Mouse (Mus musculus): ENCODE measurements around the gene Ikzf1. TPM values are rescaled to one million over a fixed set of nuclear protein-coding genes. Genes with fewer than 3 reads are reported as not detected.

Gene Ikzf1
- polyA plus RNA-seq, 1 experiment from 2014 or later, result 33.7 TPM

- no peaks in the 10 kb centered on the region for H3K27me3 ChIP-seq
- 88% methylated on average over 3 of the region's 3 CpGs for WGBS (ENCODE audit: insufficient replicate concordance)
- peak overlapping the region; percentile 52 for H3K27ac ChIP-seq (replicated peaks)
- no peak overlapping the region for H3K4me3 ChIP-seq (replicated peaks)
- no peak for ATAC-seq (ENCODE audit: insufficient read depth)
- H3K9me3 ChIP-seq (replicated peaks), result no peaks in the 10 kb centered on the region
- H3K36me3 ChIP-seq (replicated peaks), result peaks cover 44% of the 10 kb centered on the region
- no peak overlapping the region for H3K4me2 ChIP-seq
- no peak overlapping the region for H3K9ac ChIP-seq
- H3K4me1 ChIP-seq (replicated peaks), result peaks cover 74% of the 10 kb centered on the region
These were observed 54.3 kb downstream of the Ikzf1 start for GRCm38 (mm10) chr11:11739054-11739453.

DNA sequence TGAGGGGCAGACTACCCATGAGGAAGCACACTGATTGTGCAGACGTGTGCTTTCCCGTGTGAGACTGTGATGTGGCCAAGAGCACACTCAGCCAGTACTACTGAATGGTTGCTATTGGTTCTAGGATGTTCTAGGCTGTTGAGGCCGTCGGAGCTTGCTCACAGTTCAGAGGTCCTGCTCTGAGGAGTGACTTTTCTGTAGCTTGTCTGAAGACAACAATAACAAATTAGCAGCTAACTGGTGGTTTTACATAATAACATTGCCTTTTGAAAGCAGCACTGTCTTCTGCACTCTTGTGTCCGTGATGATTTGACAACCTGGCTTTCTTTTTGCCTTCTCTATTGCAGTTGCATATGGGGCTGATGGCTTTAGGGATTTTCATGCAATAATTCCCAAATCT is 55.8 kb downstream of the Ikzf1 start:
- 70% methylated on average over 5 of the region's 5 CpGs for WGBS (ENCODE audit: insufficient replicate concordance)
- Histone ChIP-seq H3K27ac (replicated peaks) (peak overlapping the region; percentile 77), H3K36me3 (replicated peaks) (peaks cover 54% of the 10 kb centered on the region), H3K4me1 (replicated peaks) (peaks cover 59% of the 10 kb centered on the region), H3K9me3 (replicated peaks) (no peaks in the 10 kb centered on the region), H3K27me3 (no peaks in the 10 kb centered on the region), H3K9ac (no peak overlapping the region), H3K4me3 (replicated peaks) (no peak overlapping the region), H3K4me2 (no peak overlapping the region)
- ATAC-seq (ENCODE audit: insufficient read depth), result no peak

GRCm38 (mm10) chr11:11741574-11741973 is 56.8 kb downstream of the Ikzf1 start:
- Histone ChIP-seq H3K9ac (no peak overlapping the region), H3K4me2 (no peak overlapping the region), H3K27ac (replicated peaks) (peak overlapping the region; percentile 83), H3K4me3 (replicated peaks) (no peak overlapping the region), H3K36me3 (replicated peaks) (peaks cover 54% of the 10 kb centered on the region), H3K4me1 (replicated peaks) (peaks cover 49% of the 10 kb centered on the region), H3K9me3 (replicated peaks) (no peaks in the 10 kb centered on the region), H3K27me3 (no peaks in the 10 kb centered on the region)
- ATAC-seq (ENCODE audit: insufficient read depth), result no peak
- WGBS (ENCODE audit: insufficient replicate concordance), result 79% methylated on average over 5 of the region's 5 CpGs

DNA sequence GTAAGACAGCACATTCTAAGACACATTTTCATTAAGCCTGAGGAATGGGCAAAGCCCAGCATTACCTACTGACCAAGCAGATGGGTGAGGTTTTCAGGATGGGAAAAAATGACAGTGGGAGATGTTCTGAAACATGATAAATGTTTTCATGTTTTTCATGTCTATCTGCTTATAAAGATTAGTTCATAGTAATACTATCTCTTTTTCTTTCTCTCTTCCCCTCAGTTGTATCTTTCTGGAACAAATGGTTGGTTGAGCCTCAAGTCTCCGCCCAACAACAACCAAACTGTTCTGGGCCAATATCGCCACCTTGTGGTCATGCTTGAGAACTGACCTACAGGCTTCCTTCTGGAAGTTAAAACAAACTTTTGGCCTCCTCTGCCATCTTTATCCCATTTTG is 57.8 kb downstream of the Ikzf1 start:
- Histone ChIP-seq H3K9me3 (replicated peaks) (no peaks in the 10 kb centered on the region), H3K4me2 (peak overlapping the region; percentile 21; the same call in 1 of the 2 replicates), H3K36me3 (replicated peaks) (peaks cover 57% of the 10 kb centered on the region), H3K9ac (no peak overlapping the region), H3K4me1 (replicated peaks) (peaks cover 40% of the 10 kb centered on the region), H3K27me3 (no peaks in the 10 kb centered on the region), H3K27ac (replicated peaks) (peak overlapping the region; percentile 83), H3K4me3 (replicated peaks) (no peak overlapping the region)
- 6% methylated on average over 2 of the region's 2 CpGs for WGBS (ENCODE audit: insufficient replicate concordance)
- ATAC-seq (ENCODE audit: insufficient read depth), result peak; percentile 76

DNA sequence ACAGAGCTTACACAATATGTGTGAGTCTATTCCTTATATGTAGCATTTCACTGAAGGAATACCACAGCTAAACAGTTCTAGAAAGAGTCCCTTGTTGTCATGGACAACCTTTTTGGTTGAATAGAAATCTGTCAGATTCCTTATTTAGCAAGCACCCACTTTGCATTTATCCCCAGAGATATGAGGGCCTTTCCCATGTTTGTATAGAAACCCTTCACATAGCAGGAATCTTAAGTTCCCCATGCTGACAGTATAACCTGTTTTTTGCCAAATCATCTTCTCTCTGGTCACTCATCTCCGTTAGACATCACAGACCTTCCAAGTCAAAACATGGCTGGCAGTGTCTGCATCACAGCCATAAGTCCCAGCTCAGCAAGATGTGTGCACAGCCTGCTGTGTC is 59.4 kb downstream of the Ikzf1 start:
- no peak overlapping the region for H3K27ac ChIP-seq (replicated peaks)
- H3K36me3 ChIP-seq (replicated peaks), result peaks cover 65% of the 10 kb centered on the region
- WGBS (ENCODE audit: insufficient replicate concordance), result 62% methylated on average over 1 of the region's 1 CpGs
- no peaks in the 10 kb centered on the region for H3K9me3 ChIP-seq (replicated peaks)
- no peak overlapping the region for H3K4me3 ChIP-seq (replicated peaks)
- H3K27me3 ChIP-seq, result no peaks in the 10 kb centered on the region
- H3K9ac ChIP-seq, result no peak overlapping the region
- no peak overlapping the region for H3K4me2 ChIP-seq
- ATAC-seq (ENCODE audit: insufficient read depth), result no peak
- peaks cover 30% of the 10 kb centered on the region for H3K4me1 ChIP-seq (replicated peaks)

- Histone ChIP-seq H3K27me3 (no peaks in the 10 kb centered on the region), H3K9me3 (replicated peaks) (no peaks in the 10 kb centered on the region), H3K4me3 (replicated peaks) (no peak overlapping the region), H3K9ac (no peak overlapping the region), H3K36me3 (replicated peaks) (peaks cover 98% of the 10 kb centered on the region), H3K27ac (replicated peaks) (no peak overlapping the region), H3K4me1 (replicated peaks) (no peaks in the 10 kb centered on the region), H3K4me2 (no peak overlapping the region)
- 83% methylated on average over 5 of the region's 5 CpGs for WGBS (ENCODE audit: insufficient replicate concordance)
- no peak for ATAC-seq (ENCODE audit: insufficient read depth)
These were observed 66.3 kb downstream of the Ikzf1 start for GRCm38 (mm10) chr11:11751091-11751490.

- no peak for ATAC-seq (ENCODE audit: insufficient read depth)
These were observed 68.1 kb downstream of the Ikzf1 start for GRCm38 (mm10) chr11:11752859-11753258.

GRCm38 (mm10) chr11:11758121-11758520 is 73.3 kb downstream of the Ikzf1 start:
- ATAC-seq (ENCODE audit: insufficient read depth), result no peak
- no peak overlapping the region for H3K4me2 ChIP-seq
- H3K27me3 ChIP-seq, result no peaks in the 10 kb centered on the region
- no peak overlapping the region for H3K9ac ChIP-seq
- H3K4me3 ChIP-seq (replicated peaks), result no peak overlapping the region
- H3K27ac ChIP-seq (replicated peaks), result no peak overlapping the region
- H3K4me1 ChIP-seq (replicated peaks), result no peaks in the 10 kb centered on the region
- WGBS (ENCODE audit: insufficient replicate concordance), result 84% methylated on average over 6 of the region's 6 CpGs
- H3K36me3 ChIP-seq (replicated peaks), result peaks cover 78% of the 10 kb centered on the region
- H3K9me3 ChIP-seq (replicated peaks), result no peaks in the 10 kb centered on the region

More at GRCm38 (mm10) chr11:11752859-11753258, 68.1 kb downstream of the Ikzf1 start:
- Histone ChIP-seq H3K9ac (no peak overlapping the region), H3K9me3 (replicated peaks) (no peaks in the 10 kb centered on the region), H3K4me2 (no peak overlapping the region), H3K4me3 (replicated peaks) (no peak overlapping the region), H3K27ac (replicated peaks) (no peak overlapping the region), H3K27me3 (no peaks in the 10 kb centered on the region), H3K4me1 (replicated peaks) (no peaks in the 10 kb centered on the region), H3K36me3 (replicated peaks) (peaks cover 86% of the 10 kb centered on the region)
- 78% methylated on average over 5 of the region's 5 CpGs for whole genome bisulfite sequencing (ENCODE audit: insufficient replicate concordance)

DNA sequence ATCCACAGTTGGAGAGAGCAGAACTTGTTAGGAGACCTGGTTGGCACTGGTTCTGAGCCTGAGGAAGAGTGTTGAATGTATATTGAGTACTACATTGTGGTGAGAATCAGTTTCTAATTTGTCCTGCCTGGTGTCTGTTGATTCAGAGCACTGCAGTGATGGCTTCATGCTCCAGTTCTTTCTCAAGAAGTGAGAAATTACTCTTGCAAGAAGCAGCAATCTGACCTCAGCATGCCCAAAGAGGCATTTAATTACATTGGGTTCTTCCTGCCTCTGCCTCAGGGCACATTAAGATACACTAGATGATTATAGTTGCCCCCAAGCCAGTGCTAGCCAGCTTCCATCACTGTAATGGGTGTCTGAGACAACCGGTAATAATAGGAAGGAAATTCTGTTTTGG is 74.1 kb downstream of the Ikzf1 start:
- H3K4me1 ChIP-seq (replicated peaks), result no peaks in the 10 kb centered on the region
- no peak for ATAC-seq (ENCODE audit: insufficient read depth)
- no peak overlapping the region for H3K4me3 ChIP-seq (replicated peaks)
- WGBS (ENCODE audit: insufficient replicate concordance), result 94% methylated on average over 1 of the region's 1 CpGs
- no peak overlapping the region for H3K27ac ChIP-seq (replicated peaks)
- H3K4me2 ChIP-seq, result no peak overlapping the region
- peaks cover 77% of the 10 kb centered on the region for H3K36me3 ChIP-seq (replicated peaks)
- H3K9ac ChIP-seq, result no peak overlapping the region
- H3K9me3 ChIP-seq (replicated peaks), result no peaks in the 10 kb centered on the region
- no peaks in the 10 kb centered on the region for H3K27me3 ChIP-seq

DNA sequence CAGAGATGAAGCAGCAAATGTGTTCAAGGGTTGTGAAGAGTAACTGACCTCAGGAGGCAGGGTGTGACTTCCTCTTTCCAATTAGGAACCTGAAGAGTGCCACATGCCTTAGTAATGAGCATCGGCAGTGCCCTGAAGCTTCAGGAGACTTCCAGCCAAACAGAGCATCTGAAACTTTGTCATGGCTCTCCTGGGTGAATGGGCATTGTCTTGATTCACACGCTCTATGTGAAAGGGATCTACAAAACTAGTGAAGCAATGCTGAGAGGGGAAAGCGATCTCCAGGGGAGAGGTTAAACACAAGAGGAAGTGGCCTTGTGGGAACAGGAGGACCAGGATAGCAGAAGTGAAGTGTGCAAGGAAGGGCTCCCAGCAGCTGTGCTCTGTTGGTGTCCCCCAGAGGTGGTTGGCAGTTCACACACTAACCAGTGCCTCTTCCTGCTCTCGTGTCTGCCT is 78.4 kb downstream of the Ikzf1 start:
- no peak overlapping the region for H3K4me2 ChIP-seq
- peaks cover 74% of the 10 kb centered on the region for H3K36me3 ChIP-seq (replicated peaks)
- no peak overlapping the region for H3K4me3 ChIP-seq (replicated peaks)
- H3K9me3 ChIP-seq (replicated peaks), result no peaks in the 10 kb centered on the region
- H3K27ac ChIP-seq (replicated peaks), result no peak overlapping the region
- H3K4me1 ChIP-seq (replicated peaks), result no peaks in the 10 kb centered on the region
- no peaks in the 10 kb centered on the region for H3K27me3 ChIP-seq
- ATAC-seq (ENCODE audit: insufficient read depth), result no peak; the same call in 1 of the 2 replicates
- no peak overlapping the region for H3K9ac ChIP-seq
- WGBS (ENCODE audit: insufficient replicate concordance), result 45% methylated on average over 4 of the region's 4 CpGs

DNA sequence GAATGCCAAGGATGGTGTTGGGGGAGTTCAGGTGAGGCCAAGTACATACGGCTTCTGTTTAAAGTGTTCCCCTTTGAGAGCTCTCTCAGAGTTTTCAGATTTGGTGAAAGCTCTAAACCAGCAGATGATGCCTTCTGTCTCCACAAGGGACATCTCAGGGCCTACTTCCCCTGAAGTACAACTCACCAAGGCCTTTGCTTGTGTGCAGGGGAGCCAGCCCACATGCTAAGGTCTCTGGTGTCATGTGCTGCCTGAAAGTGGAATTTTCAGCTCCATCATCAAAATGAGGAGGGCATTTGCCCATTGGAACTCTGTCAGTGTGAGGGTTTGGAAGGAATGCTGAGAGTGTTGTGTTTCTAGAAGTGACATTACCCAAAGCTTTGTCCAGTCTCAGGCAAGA is 80.6 kb downstream of the Ikzf1 start:
- no peak overlapping the region for H3K4me3 ChIP-seq (replicated peaks)
- no peak overlapping the region for H3K9ac ChIP-seq
- no peak overlapping the region for H3K4me2 ChIP-seq
- 64% methylated on average over 1 of the region's 1 CpGs for WGBS (ENCODE audit: insufficient replicate concordance)
- no peaks in the 10 kb centered on the region for H3K27me3 ChIP-seq
- peaks cover 75% of the 10 kb centered on the region for H3K36me3 ChIP-seq (replicated peaks)
- H3K9me3 ChIP-seq (replicated peaks), result no peaks in the 10 kb centered on the region
- H3K27ac ChIP-seq (replicated peaks), result no peak overlapping the region
- ATAC-seq (ENCODE audit: insufficient read depth), result no peak
- H3K4me1 ChIP-seq (replicated peaks), result no peaks in the 10 kb centered on the region

DNA sequence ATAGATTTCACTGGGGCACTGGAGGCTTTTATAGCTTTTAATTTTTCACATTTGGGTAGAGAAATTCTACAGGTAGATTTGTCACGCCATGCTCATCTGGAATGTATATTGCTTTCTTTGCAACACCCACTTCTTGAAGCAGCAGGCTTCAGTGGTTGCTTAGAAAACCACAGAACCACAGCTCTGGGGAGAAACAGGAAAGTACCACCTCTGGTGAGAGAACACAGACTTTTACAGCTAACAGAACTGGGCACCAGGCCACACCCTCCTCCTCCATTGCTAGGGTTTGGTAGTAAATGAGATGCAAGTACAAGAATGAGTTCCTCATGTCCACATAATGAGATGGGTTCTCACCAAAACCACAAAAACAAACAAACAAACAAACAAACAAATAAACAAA is 81.3 kb downstream of the Ikzf1 start:
- no peaks in the 10 kb centered on the region for H3K27me3 ChIP-seq
- no peak overlapping the region for H3K9ac ChIP-seq
- H3K4me2 ChIP-seq, result no peak overlapping the region
- H3K4me3 ChIP-seq (replicated peaks), result no peak overlapping the region
- no peaks in the 10 kb centered on the region for H3K4me1 ChIP-seq (replicated peaks)
- H3K9me3 ChIP-seq (replicated peaks), result no peaks in the 10 kb centered on the region
- no peak overlapping the region for H3K27ac ChIP-seq (replicated peaks)
- no peak for ATAC-seq (ENCODE audit: insufficient read depth)
- WGBS (ENCODE audit: insufficient replicate concordance), result 66% methylated on average over 1 of the region's 1 CpGs
- H3K36me3 ChIP-seq (replicated peaks), result peaks cover 75% of the 10 kb centered on the region
